8 mouse cellular contexts compared by ENCODE assay signal in the genomic region with DNA sequence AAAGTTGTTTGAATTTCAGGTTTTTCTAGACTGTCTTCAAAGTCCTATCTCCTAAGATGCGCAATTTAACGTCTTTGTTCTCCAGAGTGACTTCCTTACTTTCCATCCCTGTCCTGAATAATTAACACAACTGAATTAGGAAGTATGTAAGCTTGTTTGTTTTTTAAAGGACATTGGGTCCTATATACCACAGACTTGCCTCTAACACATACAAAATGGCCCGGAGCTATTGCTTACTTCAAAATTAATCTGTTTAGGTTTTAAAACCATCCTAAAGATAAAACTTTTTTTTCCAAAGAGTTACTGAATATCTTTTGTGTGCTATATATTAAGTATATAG. TPM values are rescaled to one million over a fixed set of nuclear protein-coding genes. Genes with fewer than 3 reads are reported as not detected.
A peak's percentile ranks its signal among the peaks of the same experiment; 100 is the strongest.
DNase-seq lines count a peak whose midpoint lies in the region; ATAC-seq and TF ChIP-seq lines count a peak whose summit lies in the region.

No protein-coding gene starts in this region.

- peaks cover 2% of the 10 kb centered on the region; the same call in 1 of the 2 replicates for H3K36me3 ChIP-seq in embryonic facial prominence, embryonic 12.5 days
- H3K36me3 ChIP-seq in intestine, embryonic 15.5 days = peaks cover under 1% of the 10 kb centered on the region; the same call in 1 of the 2 replicates
- H3K36me3 ChIP-seq in midbrain, postnatal 0 days (ENCODE audit: insufficient read depth, low read length) = no peaks in the 10 kb centered on the region

- no peak for TF ChIP-seq CTCF in layer of hippocampus, adult 2 months (conservative IDR thresholded peaks at IDR 0.05)
- no peak for TF ChIP-seq CTCF in midbrain, postnatal 0 days (IDR thresholded peaks at IDR 0.05)

- 19% methylated on average over 3 of the region's 3 CpGs for WGBS in embryonic facial prominence, embryonic 12.5 days
- 13% methylated on average over 3 of the region's 3 CpGs for WGBS in intestine, embryonic 15.5 days
- WGBS in midbrain, postnatal 0 days = 16% methylated on average over 3 of the region's 3 CpGs

- H3K27me3 ChIP-seq in embryonic facial prominence, embryonic 12.5 days = peaks cover 14% of the 10 kb centered on the region; the same call in 1 of the 2 replicates
- no peaks in the 10 kb centered on the region for H3K27me3 ChIP-seq in intestine, embryonic 15.5 days (replicated peaks)
- peaks cover 12% of the 10 kb centered on the region for H3K27me3 ChIP-seq in midbrain, postnatal 0 days (ENCODE audit: insufficient read depth, low read length)

- H3K4me3 ChIP-seq in layer of hippocampus, adult 2 months = peak overlapping the region; percentile 95
- peak overlapping the region; percentile 63 for H3K4me3 ChIP-seq in embryonic facial prominence, embryonic 12.5 days
- H3K4me3 ChIP-seq in intestine, embryonic 15.5 days (replicated peaks) = peak overlapping the region; percentile 71
- H3K4me3 ChIP-seq in midbrain, postnatal 0 days (ENCODE audit: low read depth, low read length) = peak overlapping the region; percentile 66

- no peak for DNase-seq in layer of hippocampus, adult 2 months (ENCODE audit: low spot score in 2 of 2)
- no peak for DNase-seq in layer of hippocampus, postnatal 25 days (ENCODE audit: extremely low spot score in 1 of 2, low spot score in 1 of 2)
- no peak for DNase-seq in midbrain, postnatal 0 days (ENCODE audit: low spot score)
- no peak for DNase-seq in cerebellum, adult 9-10 months
- DNase-seq in adrenal gland, adult 2 months = no peak
- no peak for DNase-seq in Muller cell, postnatal 12 days (ENCODE audit: inconsistent ontology term)

- no peak for ATAC-seq in embryonic facial prominence, embryonic 12.5 days (ENCODE audit: insufficient number of reproducible peaks, insufficient read depth, low FRiP score, low TSS enrichment)
- ATAC-seq in intestine, embryonic 15.5 days = peak; percentile 26
- peak; percentile 13; the same call in 1 of the 2 replicates for ATAC-seq in midbrain, postnatal 0 days (ENCODE audit: low FRiP score)

- 0 out of 2 replicates have a peak overlapping the region, but pooled peaks have one; percentile 69 for H3K9ac ChIP-seq in embryonic facial prominence, embryonic 12.5 days
- no peak overlapping the region for H3K9ac ChIP-seq in intestine, embryonic 15.5 days
- peak overlapping the region; percentile 94 for H3K9ac ChIP-seq in midbrain, postnatal 0 days (replicated peaks; ENCODE audit: low read length, poor library complexity, severe bottlenecking)

- H3K4me2 ChIP-seq in embryonic facial prominence, embryonic 12.5 days (replicated peaks) = peak overlapping the region; percentile 69
- peak overlapping the region; percentile 66 for H3K4me2 ChIP-seq in intestine, embryonic 15.5 days (replicated peaks)
- peak overlapping the region; percentile 68 for H3K4me2 ChIP-seq in midbrain, postnatal 0 days (ENCODE audit: low read depth, low read length, poor library complexity, severe bottlenecking)

- H3K27ac ChIP-seq in layer of hippocampus, adult 2 months = peak overlapping the region; percentile 100
- H3K27ac ChIP-seq in embryonic facial prominence, embryonic 12.5 days = peak overlapping the region; percentile 91
- peak overlapping the region; percentile 97 for H3K27ac ChIP-seq in intestine, embryonic 15.5 days
- peak overlapping the region; percentile 93 for H3K27ac ChIP-seq in midbrain, postnatal 0 days (ENCODE audit: low read depth, low read length)

- peaks cover 9% of the 10 kb centered on the region for H3K4me1 ChIP-seq in embryonic facial prominence, embryonic 12.5 days
- H3K4me1 ChIP-seq in intestine, embryonic 15.5 days (replicated peaks) = peaks cover 3% of the 10 kb centered on the region; the same call in 1 of the 2 replicates
- H3K4me1 ChIP-seq in midbrain, postnatal 0 days (ENCODE audit: insufficient read depth, low read length) = no peaks in the 10 kb centered on the region

- no peaks in the 10 kb centered on the region for H3K9me3 ChIP-seq in embryonic facial prominence, embryonic 12.5 days
- H3K9me3 ChIP-seq in intestine, embryonic 15.5 days = no peaks in the 10 kb centered on the region
- no peaks in the 10 kb centered on the region for H3K9me3 ChIP-seq in midbrain, postnatal 0 days (ENCODE audit: low read length)

RNA-seq across cellular contexts. Expression of a gene that starts 0.2 kb away (rescaled TPM):
- total RNA-seq in layer of hippocampus, adult 2 months (2021) = 100 to 1,000 TPM; 105 to 113 TPM
- total RNA-seq in layer of hippocampus, postnatal 25 days (2021) = 100 to 1,000 TPM; 105 to 116 TPM
- 102 and 105 TPM in 2 replicates for polyA plus RNA-seq in embryonic facial prominence, embryonic 12.5 days (2016; fragmentation: Nextera tagmentation; extraction: Ambion mirVana)
- polyA plus RNA-seq in intestine, embryonic 15.5 days (2015; fragmentation: Nextera tagmentation; extraction: Ambion mirVana) = 103 and 108 TPM in 2 replicates
- total RNA-seq in midbrain, postnatal 0 days (2014; rRNA removed) = 83.7 and 87.9 TPM in 2 replicates
- polyA plus RNA-seq in midbrain, postnatal 0 days (2015; fragmentation: Nextera tagmentation; extraction: Ambion mirVana) = 128 and 132 TPM in 2 replicates
- 100 to 1,000 TPM; 121 to 170 TPM for total RNA-seq in adrenal gland, adult 2 months (2021)
- 19.9 and 20.1 TPM in 2 replicates for polyA plus RNA-seq in adrenal gland, adult 2 months (2012; rRNA removed)

RNA-seq across cellular contexts. Expression of a gene that starts 7.2 kb away (rescaled TPM):
- total RNA-seq in layer of hippocampus, adult 2 months (2021) = 10 to 100 TPM; 61.9 to 76.6 TPM
- 10 to 100 TPM; 58.1 to 64.8 TPM for total RNA-seq in layer of hippocampus, postnatal 25 days (2021)
- 135 and 139 TPM in 2 replicates for polyA plus RNA-seq in embryonic facial prominence, embryonic 12.5 days (2016; fragmentation: Nextera tagmentation; extraction: Ambion mirVana)
- polyA plus RNA-seq in intestine, embryonic 15.5 days (2015; fragmentation: Nextera tagmentation; extraction: Ambion mirVana) = 56.0 and 57.2 TPM in 2 replicates
- 59.5 and 65.9 TPM in 2 replicates for total RNA-seq in midbrain, postnatal 0 days (2014; rRNA removed)
- 81.0 and 82.6 TPM in 2 replicates for polyA plus RNA-seq in midbrain, postnatal 0 days (2015; fragmentation: Nextera tagmentation; extraction: Ambion mirVana)
- total RNA-seq in adrenal gland, adult 2 months (2021) = 10 to 100 TPM; 37.5 to 44.9 TPM
- polyA plus RNA-seq in adrenal gland, adult 2 months (2012; rRNA removed) = 61.3 and 61.5 TPM in 2 replicates

RNA-seq across cellular contexts. Expression of a gene that starts 14.0 kb away (rescaled TPM):
- 10 to 100 TPM; 31.2 to 42.1 TPM for total RNA-seq in layer of hippocampus, adult 2 months (2021)
- 10 to 100 TPM; 21.9 to 33.4 TPM for total RNA-seq in layer of hippocampus, postnatal 25 days (2021)
- 75.4 and 79.1 TPM in 2 replicates for polyA plus RNA-seq in embryonic facial prominence, embryonic 12.5 days (2016; fragmentation: Nextera tagmentation; extraction: Ambion mirVana)
- polyA plus RNA-seq in intestine, embryonic 15.5 days (2015; fragmentation: Nextera tagmentation; extraction: Ambion mirVana) = 38.7 and 40.9 TPM in 2 replicates
- total RNA-seq in midbrain, postnatal 0 days (2014; rRNA removed) = 36.5 and 45.9 TPM in 2 replicates
- 31.3 and 32.6 TPM in 2 replicates for polyA plus RNA-seq in midbrain, postnatal 0 days (2015; fragmentation: Nextera tagmentation; extraction: Ambion mirVana)
- total RNA-seq in adrenal gland, adult 2 months (2021) = 10 to 100 TPM; 28.6 to 32.2 TPM
- 44.2 and 55.0 TPM in 2 replicates for polyA plus RNA-seq in adrenal gland, adult 2 months (2012; rRNA removed)

RNA-seq across cellular contexts. Expression of a gene that starts 24.9 kb away (rescaled TPM):
- total RNA-seq in layer of hippocampus, adult 2 months (2021) = 10 to 100 TPM; 73.1 to 79.3 TPM
- 10 to 100 TPM; 63.9 to 66.7 TPM for total RNA-seq in layer of hippocampus, postnatal 25 days (2021)
- polyA plus RNA-seq in embryonic facial prominence, embryonic 12.5 days (2016; fragmentation: Nextera tagmentation; extraction: Ambion mirVana) = 86.0 and 89.3 TPM in 2 replicates
- polyA plus RNA-seq in intestine, embryonic 15.5 days (2015; fragmentation: Nextera tagmentation; extraction: Ambion mirVana) = 54.2 and 54.5 TPM in 2 replicates
- 77.0 and 94.9 TPM in 2 replicates for total RNA-seq in midbrain, postnatal 0 days (2014; rRNA removed)
- polyA plus RNA-seq in midbrain, postnatal 0 days (2015; fragmentation: Nextera tagmentation; extraction: Ambion mirVana) = 109 and 110 TPM in 2 replicates
- 10 to 100 TPM; 30.3 to 33.4 TPM for total RNA-seq in adrenal gland, adult 2 months (2021)
- polyA plus RNA-seq in adrenal gland, adult 2 months (2012; rRNA removed) = 53.0 and 56.7 TPM in 2 replicates

RNA-seq across cellular contexts. Expression of a gene that starts 33.9 kb away (rescaled TPM):
- 10 to 100 TPM; 36.1 to 37.4 TPM for total RNA-seq in layer of hippocampus, adult 2 months (2021)
- 10 to 100 TPM; 34.6 to 35.4 TPM for total RNA-seq in layer of hippocampus, postnatal 25 days (2021)
- 54.5 and 61.8 TPM in 2 replicates for polyA plus RNA-seq in embryonic facial prominence, embryonic 12.5 days (2016; fragmentation: Nextera tagmentation; extraction: Ambion mirVana)
- polyA plus RNA-seq in intestine, embryonic 15.5 days (2015; fragmentation: Nextera tagmentation; extraction: Ambion mirVana) = 40.6 and 44.5 TPM in 2 replicates
- 29.8 and 42.1 TPM in 2 replicates for total RNA-seq in midbrain, postnatal 0 days (2014; rRNA removed)
- polyA plus RNA-seq in midbrain, postnatal 0 days (2015; fragmentation: Nextera tagmentation; extraction: Ambion mirVana) = 38.9 and 40.3 TPM in 2 replicates
- 10 to 100 TPM; 31.7 to 33.5 TPM for total RNA-seq in adrenal gland, adult 2 months (2021)
- polyA plus RNA-seq in adrenal gland, adult 2 months (2012; rRNA removed) = 19.9 and 20.0 TPM in 2 replicates
